Mouse (Mus musculus): ENCODE data around the gene Sh3bp4. TPM values are rescaled to one million over a fixed set of nuclear protein-coding genes. Genes with fewer than 3 reads are reported as not detected.
A peak's percentile ranks its signal among the peaks of the same experiment; 100 is the strongest.

Sh3bp4 gene
- polyA plus RNA-seq, 1 experiment from 2014 or later = 27.8 TPM

- WGBS = 79% methylated on average over 3 of the region's 3 CpGs
- no peak overlapping the region for H3K9ac ChIP-seq (ENCODE audit: low read length)
- no peak overlapping the region for H3K27ac ChIP-seq (ENCODE audit: low read length)
- no peaks in the 10 kb centered on the region for H3K36me3 ChIP-seq (ENCODE audit: control insufficient read depth, insufficient read depth, low read length)
- peaks cover 5% of the 10 kb centered on the region; the same call in 1 of the 2 replicates for H3K9me3 ChIP-seq (ENCODE audit: control insufficient read depth, low read length)
- H3K4me1 ChIP-seq (replicated peaks; ENCODE audit: control insufficient read depth, insufficient read depth, low read length) = no peaks in the 10 kb centered on the region; the same call in 1 of the 2 replicates
- H3K4me2 ChIP-seq (ENCODE audit: low read depth, low read length) = no peak overlapping the region
- H3K4me3 ChIP-seq (ENCODE audit: low read length) = no peak overlapping the region
- no peaks in the 10 kb centered on the region for H3K27me3 ChIP-seq (ENCODE audit: control insufficient read depth, insufficient read depth, low read depth, low read length)
- ATAC-seq (ENCODE audit: low read depth) = no peak
Measured at GRCm38 (mm10) chr1:89063800-89064199, 6.4 kb upstream of the Sh3bp4 start.

GRCm38 (mm10) chr1:89068812-89069211 is 1.4 kb upstream of the Sh3bp4 start:
- Histone ChIP-seq H3K4me2 (ENCODE audit: low read depth, low read length) (no peak overlapping the region), H3K36me3 (ENCODE audit: control insufficient read depth, insufficient read depth, low read length) (no peaks in the 10 kb centered on the region), H3K9me3 (ENCODE audit: control insufficient read depth, low read length) (no peaks in the 10 kb centered on the region), H3K4me3 (ENCODE audit: low read length) (no peak overlapping the region), H3K4me1 (replicated peaks; ENCODE audit: control insufficient read depth, insufficient read depth, low read length) (peaks cover 24% of the 10 kb centered on the region), H3K9ac (ENCODE audit: low read length) (no peak overlapping the region), H3K27ac (ENCODE audit: low read length) (no peak overlapping the region), H3K27me3 (ENCODE audit: control insufficient read depth, insufficient read depth, low read depth, low read length) (no peaks in the 10 kb centered on the region)
- 65% methylated on average over 5 of the region's 5 CpGs for WGBS
- ATAC-seq (ENCODE audit: low read depth) = no peak

- ATAC-seq (ENCODE audit: low read depth) = peak; percentile 26
- no peaks in the 10 kb centered on the region for H3K9me3 ChIP-seq (ENCODE audit: control insufficient read depth, low read length)
- peak overlapping the region; percentile 92 for H3K27ac ChIP-seq (ENCODE audit: low read length)
- no peaks in the 10 kb centered on the region for H3K27me3 ChIP-seq (ENCODE audit: control insufficient read depth, insufficient read depth, low read depth, low read length)
- no peaks in the 10 kb centered on the region for H3K36me3 ChIP-seq (ENCODE audit: control insufficient read depth, insufficient read depth, low read length)
- H3K4me3 ChIP-seq (ENCODE audit: low read length) = peak overlapping the region; percentile 44
- under 1% methylated on average over 25 of the region's 25 CpGs for WGBS
- peak overlapping the region; percentile 70 for H3K4me2 ChIP-seq (ENCODE audit: low read depth, low read length)
- H3K9ac ChIP-seq (ENCODE audit: low read length) = peak overlapping the region; percentile 67
- peaks cover 24% of the 10 kb centered on the region for H3K4me1 ChIP-seq (replicated peaks; ENCODE audit: control insufficient read depth, insufficient read depth, low read length)
Measured at GRCm38 (mm10) chr1:89069479-89070102, 624 bp upstream of the Sh3bp4 start.

GRCm38 (mm10) chr1:89070871-89071361 is 701 bp downstream of the Sh3bp4 start:
- H3K27me3 ChIP-seq (ENCODE audit: control insufficient read depth, insufficient read depth, low read depth, low read length) = no peaks in the 10 kb centered on the region
- peak overlapping the region; percentile 64 for H3K4me2 ChIP-seq (ENCODE audit: low read depth, low read length)
- H3K9ac ChIP-seq (ENCODE audit: low read length) = peak overlapping the region; percentile 86
- H3K4me3 ChIP-seq (ENCODE audit: low read length) = peak overlapping the region; percentile 85
- H3K27ac ChIP-seq (ENCODE audit: low read length) = peak overlapping the region; percentile 74
- no peaks in the 10 kb centered on the region for H3K9me3 ChIP-seq (ENCODE audit: control insufficient read depth, low read length)
- peaks cover 31% of the 10 kb centered on the region for H3K4me1 ChIP-seq (replicated peaks; ENCODE audit: control insufficient read depth, insufficient read depth, low read length)
- no peak for ATAC-seq (ENCODE audit: low read depth)
- no peaks in the 10 kb centered on the region for H3K36me3 ChIP-seq (ENCODE audit: control insufficient read depth, insufficient read depth, low read length)
- WGBS = under 1% methylated on average over 28 of the region's 28 CpGs

- Histone ChIP-seq H3K27me3 (ENCODE audit: control insufficient read depth, insufficient read depth, low read depth, low read length) (no peaks in the 10 kb centered on the region), H3K36me3 (ENCODE audit: control insufficient read depth, insufficient read depth, low read length) (no peaks in the 10 kb centered on the region), H3K27ac (ENCODE audit: low read length) (peak overlapping the region; percentile 34), H3K4me3 (ENCODE audit: low read length) (peak overlapping the region; percentile 85), H3K4me2 (ENCODE audit: low read depth, low read length) (peak overlapping the region; percentile 64), H3K9ac (ENCODE audit: low read length) (peak overlapping the region; percentile 86), H3K4me1 (replicated peaks; ENCODE audit: control insufficient read depth, insufficient read depth, low read length) (peaks cover 31% of the 10 kb centered on the region), H3K9me3 (ENCODE audit: control insufficient read depth, low read length) (no peaks in the 10 kb centered on the region)
- 8% methylated on average over 15 of the region's 15 CpGs for WGBS
- ATAC-seq (ENCODE audit: low read depth) = no peak
Measured at GRCm38 (mm10) chr1:89071371-89072142, 1.3 kb downstream of the Sh3bp4 start.

GRCm38 (mm10) chr1:89072143-89072990 is 2.2 kb downstream of the Sh3bp4 start:
- Histone ChIP-seq H3K4me3 (ENCODE audit: low read length) (peak overlapping the region; percentile 85), H3K9ac (ENCODE audit: low read length) (peak overlapping the region; percentile 86), H3K36me3 (ENCODE audit: control insufficient read depth, insufficient read depth, low read length) (no peaks in the 10 kb centered on the region), H3K27me3 (ENCODE audit: control insufficient read depth, insufficient read depth, low read depth, low read length) (no peaks in the 10 kb centered on the region), H3K27ac (ENCODE audit: low read length) (peak overlapping the region; percentile 34), H3K4me1 (replicated peaks; ENCODE audit: control insufficient read depth, insufficient read depth, low read length) (peaks cover 31% of the 10 kb centered on the region), H3K9me3 (ENCODE audit: control insufficient read depth, low read length) (no peaks in the 10 kb centered on the region), H3K4me2 (ENCODE audit: low read depth, low read length) (peak overlapping the region; percentile 64)
- ATAC-seq (ENCODE audit: low read depth) = no peak
- 17% methylated on average over 14 of the region's 14 CpGs for WGBS

- H3K4me3 ChIP-seq (ENCODE audit: low read length) = no peak overlapping the region
- no peak overlapping the region for H3K9ac ChIP-seq (ENCODE audit: low read length)
- H3K4me2 ChIP-seq (ENCODE audit: low read depth, low read length) = no peak overlapping the region
- ATAC-seq (ENCODE audit: low read depth) = no peak
- H3K4me1 ChIP-seq (replicated peaks; ENCODE audit: control insufficient read depth, insufficient read depth, low read length) = peaks cover 34% of the 10 kb centered on the region
- H3K9me3 ChIP-seq (ENCODE audit: control insufficient read depth, low read length) = no peaks in the 10 kb centered on the region
- H3K27me3 ChIP-seq (ENCODE audit: control insufficient read depth, insufficient read depth, low read depth, low read length) = no peaks in the 10 kb centered on the region
- no peaks in the 10 kb centered on the region for H3K36me3 ChIP-seq (ENCODE audit: control insufficient read depth, insufficient read depth, low read length)
- H3K27ac ChIP-seq (ENCODE audit: low read length) = no peak overlapping the region
- 84% methylated on average over 5 of the region's 5 CpGs for WGBS
Measured at GRCm38 (mm10) chr1:89073291-89073846, 3.2 kb downstream of the Sh3bp4 start.

- no peak overlapping the region for H3K9ac ChIP-seq (ENCODE audit: low read length)
- no peaks in the 10 kb centered on the region for H3K36me3 ChIP-seq (ENCODE audit: control insufficient read depth, insufficient read depth, low read length)
- 40% methylated on average over 6 of the region's 6 CpGs for WGBS
- no peak overlapping the region for H3K4me2 ChIP-seq (ENCODE audit: low read depth, low read length)
- peaks cover 39% of the 10 kb centered on the region for H3K4me1 ChIP-seq (replicated peaks; ENCODE audit: control insufficient read depth, insufficient read depth, low read length)
- no peak overlapping the region for H3K27ac ChIP-seq (ENCODE audit: low read length)
- H3K4me3 ChIP-seq (ENCODE audit: low read length) = no peak overlapping the region
- no peak for ATAC-seq (ENCODE audit: low read depth)
- no peaks in the 10 kb centered on the region for H3K9me3 ChIP-seq (ENCODE audit: control insufficient read depth, low read length)
- no peaks in the 10 kb centered on the region for H3K27me3 ChIP-seq (ENCODE audit: control insufficient read depth, insufficient read depth, low read depth, low read length)
Measured at GRCm38 (mm10) chr1:89074678-89075077, 4.5 kb downstream of the Sh3bp4 start.
